Mouse (Mus musculus) stomach, embryonic 16.5 days (tissue): ENCODE results near the gene Nsf. TPM values are rescaled to one million over a fixed set of nuclear protein-coding genes. Genes with fewer than 3 reads are reported as not detected.

ENCODE experiments used
- ATAC-seq: fragments of 200-750 bp; cut with Nextera tagmentation; 2 replicates; pipeline ENCODE4 v1.8.0; 2017; ENCODE audit warnings: moderate number of reproducible peaks, moderate TSS enrichment; ENCODE audit not compliant: insufficient read depth, low FRiP score
- H3K27ac ChIP-seq: fragments of 300-500 bp; sonication (generic); 2 replicates; pipeline ENCODE4 v1.5.1; 2014; ENCODE audit warnings: low read length
- H3K27me3 ChIP-seq: fragments of 300-500 bp; sonication (generic); 2 replicates; pipeline ENCODE4 v1.6.1; 2014; ENCODE audit warnings: low read length, control low read depth, mixed read lengths; ENCODE audit not compliant: control insufficient read depth, insufficient read depth
- H3K36me3 ChIP-seq: fragments of 300-500 bp; sonication (generic); 2 replicates; pipeline ENCODE4 v1.6.1; 2014; ENCODE audit warnings: low read length; ENCODE audit not compliant: control insufficient read depth, insufficient read depth
- H3K4me1 ChIP-seq: fragments of 300-500 bp; sonication (generic); 2 replicates; pipeline ENCODE4 v1.6.1; 2014; ENCODE audit warnings: low read length, control low read depth, mixed read lengths; ENCODE audit not compliant: control insufficient read depth, insufficient read depth
- H3K4me2 ChIP-seq: fragments of 300-500 bp; sonication (generic); 2 replicates; pipeline ENCODE4 v1.6.1; 2014; ENCODE audit warnings: low read depth, low read length, mixed read lengths
- H3K4me3 ChIP-seq: fragments of 300-500 bp; sonication (generic); replicated peaks from 2 replicates; pipeline ENCODE4 v1.5.1; 2014; ENCODE audit warnings: mild to moderate bottlenecking, low read length
- H3K9ac ChIP-seq: fragments of 300-500 bp; sonication (generic); 2 replicates; pipeline ENCODE4 v1.6.1; 2014; ENCODE audit warnings: low read length
- H3K9me3 ChIP-seq: fragments of 300-500 bp; sonication (generic); replicated peaks from 2 replicates; pipeline ENCODE4 v1.6.1; 2016; ENCODE audit warnings: low read length, control low read depth; ENCODE audit not compliant: control insufficient read depth
- WGBS: fragments of 180-500 bp; shearing (Covaris S2); extraction: QIAGEN DNeasy Blood & Tissue Kit; methylation state at CpG from one replicate; pipeline ENCODE4 v1.1.7; 2014; 5-methylcytosine and 5-hydroxymethylcytosine counted together
- polyA plus RNA-seq: library from polyadenylated mRNA; unstranded; fragments of >200 nt; fragmentation: Nextera tagmentation; extraction: Ambion mirVana; gene quantifications from 2 replicates; pipeline ENCODE4 v1.2.1, GENCODE M21; 2015

Nsf gene
- polyA plus RNA-seq, 1 experiment from 2014 or later: 47.3 TPM

GRCm38 (mm10) chr11:103815986-103816385 is 137.9 kb downstream of the Nsf start:
- Histone ChIP-seq H3K9me3 (no peaks in the 10 kb centered on the region), H3K4me1 (no peaks in the 10 kb centered on the region), H3K9ac (no peak overlapping the region), H3K4me3 (no peak overlapping the region), H3K27ac (no peak overlapping the region), H3K36me3 (no peaks in the 10 kb centered on the region), H3K27me3 (peaks cover 18% of the 10 kb centered on the region), H3K4me2 (no peak overlapping the region)
- ATAC-seq: no peak
- 37% methylated on average over 13 of the region's 13 CpGs for WGBS

GRCm38 (mm10) chr11:103814808-103815207 is 139.0 kb downstream of the Nsf start:
- Histone ChIP-seq H3K4me2 (no peak overlapping the region), H3K4me1 (0 out of 2 replicates have a peak, but pooled peaks cover 5% of the 10 kb centered on the region), H3K9me3 (no peaks in the 10 kb centered on the region), H3K36me3 (no peaks in the 10 kb centered on the region), H3K4me3 (no peak overlapping the region), H3K27me3 (peaks cover 30% of the 10 kb centered on the region), H3K27ac (no peak overlapping the region), H3K9ac (no peak overlapping the region)
- ATAC-seq: no peak
- WGBS: 29% methylated on average over 3 of the region's 3 CpGs

DNA sequence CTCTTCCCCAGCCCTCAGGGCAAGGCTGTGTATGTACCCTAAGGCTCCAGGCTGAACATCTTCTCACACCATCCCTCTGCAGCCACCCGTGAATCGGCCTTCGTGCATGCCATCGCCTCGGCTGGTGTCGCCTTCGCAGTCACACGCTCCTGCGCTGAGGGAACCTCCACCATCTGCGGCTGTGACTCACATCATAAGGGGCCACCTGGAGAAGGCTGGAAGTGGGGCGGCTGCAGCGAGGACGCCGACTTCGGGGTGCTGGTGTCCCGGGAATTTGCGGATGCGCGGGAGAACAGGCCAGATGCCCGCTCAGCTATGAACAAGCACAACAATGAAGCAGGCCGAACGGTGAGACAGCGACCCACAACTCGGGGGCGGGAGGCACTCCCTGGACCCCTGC is 142.6 kb downstream of the Nsf start:
- H3K9me3 ChIP-seq: no peaks in the 10 kb centered on the region
- H3K27me3 ChIP-seq: peaks cover 58% of the 10 kb centered on the region
- peaks cover 15% of the 10 kb centered on the region; the same call in 1 of the 2 replicates for H3K4me1 ChIP-seq
- no peaks in the 10 kb centered on the region for H3K36me3 ChIP-seq
- H3K4me2 ChIP-seq: no peak overlapping the region
- no peak overlapping the region for H3K4me3 ChIP-seq
- no peak overlapping the region for H3K27ac ChIP-seq
- no peak for ATAC-seq
- no peak overlapping the region for H3K9ac ChIP-seq
- 76% methylated on average over 25 of the region's 25 CpGs for WGBS

GRCm38 (mm10) chr11:103810631-103811030 is 143.2 kb downstream of the Nsf start:
- H3K4me3 ChIP-seq: peak overlapping the region; percentile 57
- peaks cover 15% of the 10 kb centered on the region; the same call in 1 of the 2 replicates for H3K4me1 ChIP-seq
- WGBS: 23% methylated on average over 12 of the region's 12 CpGs
- H3K9me3 ChIP-seq: peaks cover 1% of the 10 kb centered on the region; the same call in 1 of the 2 replicates
- no peak for ATAC-seq
- peaks cover 58% of the 10 kb centered on the region for H3K27me3 ChIP-seq
- peak overlapping the region; percentile 98; the same call in 1 of the 2 replicates for H3K4me2 ChIP-seq
- no peak overlapping the region for H3K27ac ChIP-seq
- H3K36me3 ChIP-seq: no peaks in the 10 kb centered on the region
- no peak overlapping the region for H3K9ac ChIP-seq

- peak overlapping the region; percentile 57 for H3K4me3 ChIP-seq
- 1% methylated on average over 91 of the region's 107 CpGs for WGBS
- H3K4me2 ChIP-seq: peak overlapping the region; percentile 98
- H3K27ac ChIP-seq: no peak overlapping the region
- no peak; the same call in 1 of the 2 replicates for ATAC-seq
- H3K27me3 ChIP-seq: peaks cover 58% of the 10 kb centered on the region
- peak overlapping the region; percentile 65 for H3K9ac ChIP-seq
- H3K9me3 ChIP-seq: peaks cover 8% of the 10 kb centered on the region; the same call in 1 of the 2 replicates
- peaks cover 15% of the 10 kb centered on the region; the same call in 1 of the 2 replicates for H3K4me1 ChIP-seq
- H3K36me3 ChIP-seq: no peaks in the 10 kb centered on the region
Measured at GRCm38 (mm10) chr11:103809611-103810598, 144.0 kb downstream of the Nsf start.

DNA sequence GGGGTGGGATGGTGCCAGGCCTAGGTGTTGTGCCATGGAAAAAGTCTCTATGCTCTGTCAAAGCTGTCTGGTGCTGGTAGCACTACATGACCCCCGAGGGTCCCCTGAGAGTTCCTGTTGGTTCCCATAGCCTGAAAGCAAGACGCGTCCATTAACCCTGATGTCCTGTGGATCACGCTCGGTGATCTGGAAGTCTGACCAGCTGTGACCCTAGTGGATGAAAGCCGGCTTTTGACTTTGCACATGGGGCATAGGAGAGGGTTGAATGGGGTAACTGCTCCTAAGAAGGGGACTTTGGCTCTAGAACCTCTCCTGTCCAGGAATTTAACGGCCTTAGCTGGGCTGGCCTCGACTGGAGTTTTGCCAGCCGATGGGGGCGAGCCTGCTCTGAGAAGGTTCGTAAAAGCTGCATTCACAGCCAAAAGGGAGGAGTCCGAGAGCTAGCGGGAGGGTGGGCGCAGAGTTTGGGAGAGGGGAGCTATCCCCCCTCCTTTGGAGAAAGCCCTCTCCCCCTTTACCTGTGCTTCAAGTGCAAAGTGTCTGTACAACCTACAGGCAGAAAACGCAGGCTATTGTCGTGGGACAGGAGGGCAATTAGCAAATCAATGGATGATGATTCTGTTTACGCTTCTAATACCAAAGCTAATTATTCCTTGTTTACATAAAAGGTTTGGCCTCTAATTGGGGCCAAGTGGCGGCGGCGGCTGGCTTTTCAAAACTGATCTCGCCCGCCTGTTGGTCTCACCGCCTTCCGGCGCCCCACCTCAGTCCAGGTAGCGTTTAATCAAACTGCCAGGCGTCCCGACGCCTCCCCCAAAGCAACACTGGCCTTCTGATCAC is 144.9 kb downstream of the Nsf start:
- no peaks in the 10 kb centered on the region for H3K36me3 ChIP-seq
- peaks cover 8% of the 10 kb centered on the region; the same call in 1 of the 2 replicates for H3K9me3 ChIP-seq
- H3K9ac ChIP-seq: peak overlapping the region; percentile 65; the same call in 1 of the 2 replicates
- ATAC-seq: no peak
- H3K4me1 ChIP-seq: peaks cover 15% of the 10 kb centered on the region; the same call in 1 of the 2 replicates
- peak overlapping the region; percentile 98 for H3K4me2 ChIP-seq
- peak overlapping the region; percentile 57 for H3K4me3 ChIP-seq
- H3K27me3 ChIP-seq: peaks cover 60% of the 10 kb centered on the region
- H3K27ac ChIP-seq: no peak overlapping the region
- WGBS: 5% methylated on average over 29 of the region's 29 CpGs

DNA sequence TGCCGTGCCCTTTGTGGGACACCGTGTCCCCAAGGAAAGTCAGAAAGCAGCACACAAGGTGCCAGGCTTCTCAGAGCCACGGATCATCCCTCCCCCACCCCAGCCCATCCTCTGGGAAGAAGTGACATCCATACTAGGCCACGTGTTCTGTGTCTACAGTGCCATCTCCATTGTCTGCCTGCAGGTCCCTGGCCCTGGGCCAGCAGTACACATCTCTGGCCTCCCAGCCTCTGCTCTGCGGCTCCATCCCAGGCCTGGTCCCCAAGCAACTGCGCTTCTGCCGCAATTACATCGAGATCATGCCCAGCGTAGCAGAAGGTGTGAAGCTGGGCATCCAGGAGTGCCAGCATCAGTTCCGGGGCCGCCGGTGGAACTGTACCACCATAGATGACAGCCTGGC is 145.9 kb downstream of the Nsf start:
- H3K9me3 ChIP-seq: peaks cover 8% of the 10 kb centered on the region; the same call in 1 of the 2 replicates
- no peak for ATAC-seq
- H3K27ac ChIP-seq: no peak overlapping the region
- H3K4me3 ChIP-seq: no peak overlapping the region
- H3K4me2 ChIP-seq: no peak overlapping the region
- H3K4me1 ChIP-seq: peaks cover 15% of the 10 kb centered on the region; the same call in 1 of the 2 replicates
- 36% methylated on average over 12 of the region's 12 CpGs for WGBS
- H3K9ac ChIP-seq: no peak overlapping the region
- peaks cover 56% of the 10 kb centered on the region for H3K27me3 ChIP-seq
- H3K36me3 ChIP-seq: no peaks in the 10 kb centered on the region

GRCm38 (mm10) chr11:103804804-103805203 is 149.1 kb downstream of the Nsf start:
- H3K27ac ChIP-seq: no peak overlapping the region
- 73% methylated on average over 4 of the region's 4 CpGs for WGBS
- H3K4me1 ChIP-seq: peaks cover 10% of the 10 kb centered on the region; the same call in 1 of the 2 replicates
- no peak overlapping the region for H3K4me3 ChIP-seq
- H3K9ac ChIP-seq: no peak overlapping the region
- peaks cover 8% of the 10 kb centered on the region; the same call in 1 of the 2 replicates for H3K9me3 ChIP-seq
- no peak overlapping the region for H3K4me2 ChIP-seq
- H3K36me3 ChIP-seq: no peaks in the 10 kb centered on the region
- H3K27me3 ChIP-seq: peaks cover 34% of the 10 kb centered on the region
- no peak for ATAC-seq
